Mouse (Mus musculus): ENCODE measurements around the gene Kcnh6. TPM values are rescaled to one million over a fixed set of nuclear protein-coding genes. Genes with fewer than 3 reads are reported as not detected.

The Kcnh6 gene
- 0.14 TPM for polyA plus RNA-seq (2017; shearing (Covaris generic))

DNA sequence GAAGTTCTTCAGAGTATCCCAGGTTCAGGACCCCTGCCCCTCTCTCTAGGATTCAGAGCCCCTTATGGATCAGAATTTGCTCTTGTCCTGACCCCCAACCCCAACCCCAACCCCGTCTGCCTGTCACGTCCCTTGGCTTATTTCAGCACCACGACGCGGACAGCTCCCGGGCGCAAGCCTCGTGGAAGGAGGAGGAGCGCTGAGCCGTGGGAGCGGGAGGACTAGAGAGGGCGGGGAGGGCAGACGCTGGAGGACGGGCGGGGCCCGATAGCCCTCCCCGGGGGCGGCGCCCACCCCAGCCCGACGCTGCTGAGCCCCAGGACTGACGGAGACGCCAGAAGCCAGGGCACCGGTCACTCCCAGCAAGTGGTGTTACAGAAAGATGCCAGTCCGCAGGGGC lies at the start of gene Kcnh6:
Gene Kcnh6, plus strand, starts transcription at position 304 of the 400 bp plus-strand sequence.

GRCm38 (mm10) chr11:105967741-105968574 lies 40.0 kb upstream of the Kcnh6 start, which contains the start of gene Ace:
TSS of gene Ace (plus strand) at chr11:105967945.

GRCm38 (mm10) chr11:105994375-105994774 lies 13.5 kb upstream of the Kcnh6 start, which contains the start of gene Ace3:
TSS of gene Ace3 (plus strand) at chr11:105994675.

DNA sequence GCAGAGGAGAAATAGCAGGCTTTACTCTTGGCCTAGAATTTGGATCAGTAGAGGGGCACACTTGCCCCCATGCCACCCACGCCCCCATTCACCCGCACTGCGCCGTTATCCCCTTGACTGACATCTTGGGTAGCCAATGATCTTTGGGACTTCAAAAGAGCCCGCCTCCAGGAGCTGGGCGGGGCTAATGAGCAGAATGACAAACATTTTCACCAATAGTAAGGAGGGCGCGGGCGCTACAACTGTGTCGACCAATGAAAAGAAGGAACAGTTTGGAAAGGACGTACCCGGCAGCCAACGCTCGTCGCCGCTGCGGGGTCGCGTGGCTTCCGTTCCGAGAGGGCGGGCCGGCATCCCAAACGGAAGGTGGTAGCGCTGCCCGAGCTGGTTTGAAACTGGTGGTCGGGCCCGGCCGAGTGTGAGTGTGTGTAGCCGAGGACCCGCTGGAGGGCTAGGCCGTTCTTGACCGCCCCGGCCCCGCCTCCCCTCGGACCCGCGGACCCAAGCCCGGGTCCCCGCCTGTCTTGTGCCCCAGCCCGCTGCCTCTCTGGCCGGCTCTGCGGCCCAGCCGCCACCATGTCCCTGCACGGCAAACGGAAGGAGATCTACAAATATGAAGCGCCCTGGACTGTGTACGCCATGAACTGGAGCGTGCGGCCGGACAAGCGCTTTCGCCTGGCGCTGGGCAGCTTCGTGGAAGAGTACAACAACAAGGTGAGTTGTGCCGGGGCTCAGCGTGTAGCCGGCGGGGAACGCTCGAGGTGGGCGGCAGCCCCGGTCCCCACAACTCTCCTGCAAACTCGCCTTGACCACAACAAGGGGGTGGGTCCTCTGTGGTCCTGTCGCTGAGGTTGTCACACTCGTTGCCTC lies 28.9 kb downstream of the Kcnh6 start, which contains the start of gene Dcaf7:
Gene Dcaf7, plus strand, starts transcription at position 325 of the 870 bp plus-strand sequence.

DNA sequence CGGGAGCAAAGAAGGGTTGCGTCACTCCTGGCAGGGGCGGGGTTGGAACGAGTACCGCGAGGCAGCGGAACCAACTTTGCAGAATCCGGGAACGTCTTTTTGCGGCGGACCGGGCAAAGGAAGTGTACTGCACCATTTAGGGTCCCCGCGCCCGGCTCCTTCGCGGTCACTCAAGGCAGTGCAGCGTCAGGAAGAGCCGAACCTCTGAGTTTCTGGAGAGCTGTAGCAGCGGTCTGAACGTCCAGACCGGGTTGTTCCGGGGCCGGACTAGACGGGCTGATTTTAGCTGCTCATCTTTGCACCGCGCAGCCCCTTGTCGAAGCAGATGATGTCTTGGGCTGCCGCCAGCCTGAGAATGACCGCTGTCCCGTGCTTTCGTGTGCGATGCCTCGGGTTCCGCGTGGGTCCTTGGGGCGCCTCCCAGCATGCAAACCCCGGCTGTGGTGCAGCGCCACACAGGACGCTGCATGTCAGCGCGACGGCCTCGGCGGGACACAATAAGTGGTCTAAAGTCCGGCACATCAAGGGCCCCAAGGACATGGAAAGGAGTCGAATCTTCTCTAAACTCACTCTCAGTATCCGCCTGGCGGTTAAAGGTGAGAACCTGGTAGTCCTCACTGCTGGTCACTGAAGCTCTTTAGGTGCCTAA lies 58.1 kb downstream of the Kcnh6 start, which contains the start of gene Taco1:
Gene Taco1, plus strand, starts transcription at position 139 of the 649 bp plus-strand sequence.

Other genes with a start within 250 kb of the Kcnh6 start
- 0.37 TPM for gene Cyb561, start 54.8 kb upstream of the Kcnh6 start, polyA plus RNA-seq (2017; shearing (Covaris generic))
- not detected for gene Ace, start 40.2 kb upstream of the Kcnh6 start, polyA plus RNA-seq (2017; shearing (Covaris generic))
- gene Ace3, start 13.4 kb upstream of the Kcnh6 start, polyA plus RNA-seq (2017; shearing (Covaris generic)), result not detected
- 101 TPM for gene Dcaf7, start 28.7 kb downstream of the Kcnh6 start, polyA plus RNA-seq (2017; shearing (Covaris generic))
- 7.3 TPM for gene Taco1, start 57.9 kb downstream of the Kcnh6 start, polyA plus RNA-seq (2017; shearing (Covaris generic))
- 201 TPM for gene Map3k3, start 76.5 kb downstream of the Kcnh6 start, polyA plus RNA-seq (2017; shearing (Covaris generic))
- 1.7 TPM for gene Gm10840, start 152.7 kb downstream of the Kcnh6 start, polyA plus RNA-seq (2017; shearing (Covaris generic))
- gene Limd2, start 152.7 kb downstream of the Kcnh6 start, polyA plus RNA-seq (2017; shearing (Covaris generic)), result 1,361 TPM
- gene Strada, start 194.0 kb downstream of the Kcnh6 start, polyA plus RNA-seq (2017; shearing (Covaris generic)), result 26.2 TPM
- 71.3 TPM for gene Ccdc47, start 208.2 kb downstream of the Kcnh6 start, polyA plus RNA-seq (2017; shearing (Covaris generic))
- gene Ddx42, start 208.8 kb downstream of the Kcnh6 start, polyA plus RNA-seq (2017; shearing (Covaris generic)), result 124 TPM
- 94.9 TPM for gene Ftsj3, start 248.0 kb downstream of the Kcnh6 start, polyA plus RNA-seq (2017; shearing (Covaris generic))
- gene Psmc5, start 248.0 kb downstream of the Kcnh6 start, polyA plus RNA-seq (2017; shearing (Covaris generic)), result 148 TPM

Measured in naive thymus-derived CD4-positive, alpha-beta T cell, adult 5 months (primary cell).